Mouse (Mus musculus) kidney, adult 9 months (tissue): ENCODE measurements around the gene Mdga2.

Experiments
- DNase-seq: peaks from one replicate; pipeline ENCODE4 v3.0.0; 2022

Gene Mdga2

GRCm38 (mm10) chr12:67045099-67045750 is 177.1 kb downstream of the Mdga2 start:
- DNase-seq, result no peak

DNA sequence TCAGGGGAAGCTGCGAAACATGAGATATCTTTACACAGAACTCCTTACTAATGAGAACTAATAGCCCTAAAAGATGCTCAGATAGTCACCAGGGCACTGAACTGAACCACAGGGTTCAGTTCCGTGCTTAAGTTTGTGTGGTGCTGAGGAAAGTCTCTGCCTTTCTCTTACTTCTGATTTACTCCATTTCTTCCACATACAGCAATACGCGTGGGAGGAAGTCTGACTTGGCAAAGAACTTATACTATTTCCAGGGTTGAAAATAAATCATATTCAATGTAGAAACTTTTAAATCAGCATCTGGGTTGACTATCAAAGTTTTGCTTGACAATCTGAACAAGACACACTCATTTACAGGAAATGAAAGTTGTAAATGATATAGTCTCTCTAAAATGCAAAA is 180.5 kb downstream of the Mdga2 start:
- no peak for DNase-seq

DNA sequence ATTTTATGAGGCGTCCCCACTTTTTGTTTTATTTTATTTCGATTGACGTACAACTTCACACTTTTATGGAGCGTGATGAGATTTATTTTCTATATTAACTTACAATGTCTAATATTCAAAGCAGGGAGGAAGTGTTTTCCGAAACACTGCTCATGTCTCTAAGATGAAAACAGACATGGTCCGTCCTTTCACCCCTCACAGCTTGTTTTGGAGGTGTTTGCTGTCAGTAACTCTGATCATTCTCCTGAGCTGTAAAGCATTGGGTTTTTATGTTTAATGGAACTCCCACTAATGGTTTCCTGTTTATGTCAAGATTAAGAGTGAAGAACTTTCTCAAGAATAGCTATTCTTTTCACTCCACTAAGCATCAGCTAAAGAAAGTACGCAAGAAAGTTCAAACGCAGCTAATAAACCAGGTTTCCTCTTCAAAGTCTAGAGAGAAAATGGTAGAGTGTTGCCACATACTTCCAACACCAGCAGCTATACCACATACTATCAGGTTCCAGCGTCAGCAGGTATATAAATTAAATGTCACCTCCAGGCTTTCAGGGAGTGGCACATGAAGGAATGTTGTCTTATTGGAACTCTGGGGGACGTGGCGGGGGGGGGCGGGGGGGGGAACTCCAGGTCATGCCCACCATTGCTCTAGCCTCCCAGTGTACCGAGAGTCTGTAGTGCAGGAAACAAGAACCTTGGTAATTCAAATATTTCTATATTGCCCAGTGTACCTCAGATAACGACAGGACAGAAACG is 186.7 kb downstream of the Mdga2 start:
- DNase-seq, result no peak

DNA sequence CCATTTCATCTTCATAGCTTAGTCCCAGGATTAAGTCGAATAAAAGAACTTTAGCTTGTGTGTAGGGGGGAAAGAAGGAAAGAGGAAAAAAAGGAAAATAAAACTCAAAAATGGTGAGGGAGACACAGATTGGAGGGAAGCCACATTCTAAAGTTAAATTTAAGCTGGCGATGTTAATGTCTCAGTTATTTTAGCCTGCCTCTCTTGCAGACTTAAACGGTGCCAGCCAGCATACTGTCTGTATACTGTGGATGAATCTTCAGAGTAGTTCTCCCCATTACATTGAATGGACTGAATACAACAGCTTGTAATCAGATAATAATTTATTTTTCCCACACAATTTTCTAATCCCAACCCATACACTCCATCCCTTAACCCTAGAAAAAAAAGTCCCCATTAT is 205.2 kb downstream of the Mdga2 start:
- no peak for DNase-seq

DNA sequence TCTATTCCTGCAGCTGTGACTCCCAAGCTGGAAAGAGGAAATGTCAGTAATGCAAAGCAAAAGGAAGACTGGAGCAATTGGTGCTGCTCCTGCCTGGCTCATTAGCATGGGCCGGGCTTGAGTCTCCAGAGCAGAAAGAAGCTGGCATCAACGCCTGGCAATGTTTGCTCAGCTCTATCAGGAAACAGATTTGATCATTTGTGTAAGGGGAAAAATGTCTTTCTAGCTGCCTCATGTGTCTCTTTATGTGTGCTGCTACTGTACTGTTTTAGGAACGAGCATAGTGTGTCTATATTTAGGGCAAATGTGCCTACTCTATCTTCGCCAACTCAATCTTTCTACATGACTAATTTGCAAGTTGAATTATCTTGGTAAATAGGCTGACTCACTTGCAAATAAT is 211.0 kb downstream of the Mdga2 start:
- DNase-seq, result no peak

- no peak for DNase-seq
Observed at GRCm38 (mm10) chr12:67010318-67010717, 212.0 kb downstream of the Mdga2 start.

DNA sequence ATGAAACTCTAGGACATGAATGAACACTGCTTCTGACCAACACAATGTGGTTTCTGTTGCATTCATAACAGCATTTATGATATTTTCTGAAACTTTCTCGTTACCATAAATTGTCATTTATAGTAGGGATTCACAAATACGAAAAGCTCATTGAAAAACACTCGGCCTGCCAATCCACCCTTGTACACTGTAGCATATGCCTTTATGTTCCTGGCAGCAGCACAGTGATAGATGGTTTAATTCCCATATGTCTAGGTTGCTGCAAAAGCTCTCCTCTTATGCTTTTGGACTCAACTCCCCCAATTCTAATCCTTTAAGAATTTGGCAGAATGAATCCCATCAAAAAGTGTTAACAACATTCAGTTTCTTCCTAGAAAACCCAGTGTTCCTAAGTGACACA is 213.2 kb downstream of the Mdga2 start:
- no peak for DNase-seq

DNA sequence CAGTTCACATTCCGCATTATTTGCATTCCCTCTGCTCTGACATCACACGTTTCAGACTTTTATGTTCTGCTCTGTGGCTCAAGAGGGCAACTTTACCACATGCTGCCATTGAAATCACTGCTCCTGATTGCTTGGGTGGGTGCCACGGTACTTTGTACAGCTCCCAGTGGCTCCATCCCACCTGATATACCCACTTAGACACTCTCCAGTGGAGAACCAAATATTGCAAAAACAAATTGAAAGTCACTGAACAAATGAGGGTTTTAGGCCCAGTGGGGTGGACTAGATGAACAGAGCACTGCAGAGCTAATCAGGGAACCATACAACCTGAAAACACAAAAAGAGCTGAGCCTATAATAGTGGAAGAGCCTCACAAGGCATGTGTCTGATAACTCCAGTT is 268.2 kb downstream of the Mdga2 start:
- no peak for DNase-seq

DNA sequence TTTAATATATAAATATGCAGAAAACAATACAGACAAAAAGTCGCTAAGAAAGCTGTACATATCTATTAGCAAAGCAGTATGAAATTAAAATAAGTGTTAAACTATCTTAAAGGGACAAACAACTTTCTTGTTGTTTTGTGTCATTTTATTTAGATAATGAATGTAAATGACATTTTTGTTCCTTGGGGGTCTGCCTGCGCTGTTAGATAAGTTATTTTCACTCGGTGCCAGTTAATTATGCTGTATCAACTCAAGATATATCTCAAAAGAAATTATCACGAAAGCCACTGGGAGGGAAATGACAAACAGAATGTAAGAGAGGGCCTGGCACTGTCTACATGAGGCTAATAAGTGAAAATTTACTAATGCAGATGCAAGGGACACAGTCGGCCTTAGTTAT is 306.6 kb downstream of the Mdga2 start:
- no peak for DNase-seq

DNA sequence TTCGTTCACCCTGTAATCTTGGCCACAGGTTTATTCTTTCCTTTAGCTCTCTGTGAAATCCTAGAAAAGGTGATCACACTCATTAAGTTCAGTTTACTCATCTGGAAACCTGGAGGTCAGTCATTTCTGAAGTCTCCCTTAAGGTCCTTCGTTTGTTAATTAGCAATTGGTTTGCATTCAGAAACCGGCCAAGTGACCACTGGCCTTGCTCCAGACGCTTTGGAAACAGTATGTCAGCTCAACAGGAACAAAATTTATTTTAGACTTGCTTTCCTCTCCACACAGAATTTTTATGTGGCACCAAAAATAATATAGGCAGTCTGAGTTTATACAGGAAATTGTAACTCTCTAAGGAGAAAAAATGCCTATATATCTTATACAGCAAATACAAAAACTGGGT is 323.0 kb downstream of the Mdga2 start:
- DNase-seq, result no peak

- no peak for DNase-seq
Observed at GRCm38 (mm10) chr12:66896790-66897189, 325.6 kb downstream of the Mdga2 start.

DNA sequence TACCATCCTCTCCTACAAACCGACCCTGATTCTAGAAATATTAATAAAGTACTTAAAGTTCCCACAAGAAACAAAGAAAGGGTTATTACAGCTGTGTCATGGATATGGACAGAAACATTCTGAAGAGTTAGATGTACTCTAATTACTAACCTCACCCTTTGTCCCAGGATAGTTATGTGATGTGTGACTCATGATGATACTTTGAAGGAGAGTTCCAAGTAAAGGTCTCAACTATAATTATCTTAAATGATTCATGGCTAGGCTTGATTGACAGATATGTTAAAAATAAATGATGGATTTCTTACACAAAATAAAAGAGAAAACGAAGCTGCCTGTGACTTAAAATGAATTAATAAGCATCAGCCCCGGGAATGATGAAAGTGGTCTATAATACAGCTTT is 332.1 kb downstream of the Mdga2 start:
- DNase-seq, result no peak

GRCm38 (mm10) chr12:66889276-66889675 is 333.1 kb downstream of the Mdga2 start:
- no peak for DNase-seq

GRCm38 (mm10) chr12:66888636-66889035 is 333.7 kb downstream of the Mdga2 start:
- DNase-seq, result no peak

GRCm38 (mm10) chr12:66866199-66866598 is 356.1 kb downstream of the Mdga2 start:
- peak; percentile 74 for DNase-seq

DNA sequence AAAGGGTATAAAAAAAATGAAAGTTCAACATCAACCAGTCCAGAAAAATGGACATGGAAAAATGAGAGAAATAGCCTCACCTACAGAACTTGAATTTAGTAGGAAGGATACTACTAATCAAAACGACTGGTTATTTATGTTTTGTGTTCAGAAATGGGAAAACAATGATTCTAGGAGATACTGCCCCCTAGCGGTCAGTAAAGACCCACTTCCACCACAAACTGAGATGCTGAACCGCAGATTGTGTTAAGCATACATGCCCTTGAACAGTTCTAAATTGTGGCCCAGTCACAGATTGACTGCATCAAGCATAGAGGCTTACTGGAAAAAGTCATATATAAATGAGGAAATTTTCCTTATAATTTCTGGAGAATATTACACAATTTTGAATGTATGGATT is 369.2 kb downstream of the Mdga2 start:
- peak; percentile 9 for DNase-seq

DNA sequence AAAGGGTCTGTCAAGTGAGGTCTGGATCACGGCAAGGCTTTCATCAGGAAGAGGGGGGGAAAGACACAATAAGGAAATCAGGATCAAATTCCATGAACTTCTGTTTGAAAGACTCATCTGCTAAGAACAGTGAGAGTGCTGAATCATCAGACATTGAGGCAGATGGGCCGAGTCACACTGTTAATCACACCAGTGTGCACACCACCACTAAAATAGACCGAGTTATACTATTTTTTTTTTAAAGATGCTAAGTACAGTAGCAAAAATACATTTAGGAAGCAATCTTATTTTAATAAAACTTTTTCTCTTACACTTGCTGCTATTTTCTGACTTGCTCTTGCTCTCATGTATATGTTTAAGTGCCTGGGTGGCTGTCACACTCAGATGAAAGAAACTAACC is 382.0 kb downstream of the Mdga2 start:
- no peak for DNase-seq

GRCm38 (mm10) chr12:66755653-66756052 is 466.7 kb downstream of the Mdga2 start:
- DNase-seq, result no peak

DNA sequence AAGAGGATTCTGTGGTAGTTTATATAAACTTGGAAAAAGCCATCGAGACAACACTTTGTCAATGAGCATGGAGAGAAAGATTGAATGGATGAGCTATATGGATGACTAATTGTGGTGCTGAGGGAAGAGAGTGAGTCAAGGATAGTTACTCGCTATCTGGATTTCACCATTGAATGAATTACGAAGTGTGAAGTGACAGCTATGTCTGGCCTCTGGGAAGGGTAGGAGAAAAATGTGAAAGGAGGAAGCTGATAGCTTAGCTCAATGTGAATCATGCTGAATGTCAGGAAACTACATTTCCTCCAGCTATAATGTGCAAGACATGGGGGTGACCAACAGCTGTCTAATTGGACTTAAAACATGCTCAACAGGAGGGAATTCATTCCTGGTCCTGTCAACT is 487.8 kb downstream of the Mdga2 start:
- no peak for DNase-seq

GRCm38 (mm10) chr12:66724474-66724873 is 497.9 kb downstream of the Mdga2 start:
- DNase-seq, result no peak

DNA sequence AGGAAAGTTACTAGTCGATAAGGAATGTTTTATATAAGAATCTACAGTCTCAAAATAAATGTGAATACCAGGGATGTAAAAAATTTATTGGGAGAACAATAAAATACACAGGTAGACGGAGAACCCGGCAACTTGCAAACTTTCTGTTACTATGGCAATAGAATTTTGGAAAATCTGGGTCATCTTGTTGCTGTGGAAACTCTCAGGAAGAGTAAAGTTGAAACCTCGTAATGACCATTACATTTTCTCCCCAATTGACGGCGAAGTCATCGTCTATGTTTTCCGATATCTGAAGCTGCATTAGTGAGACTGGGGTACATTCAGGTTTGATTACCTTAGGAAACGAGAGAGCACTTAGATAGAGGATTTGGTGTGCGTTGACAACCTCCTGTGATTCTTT is 514.0 kb downstream of the Mdga2 start:
- no peak for DNase-seq

DNA sequence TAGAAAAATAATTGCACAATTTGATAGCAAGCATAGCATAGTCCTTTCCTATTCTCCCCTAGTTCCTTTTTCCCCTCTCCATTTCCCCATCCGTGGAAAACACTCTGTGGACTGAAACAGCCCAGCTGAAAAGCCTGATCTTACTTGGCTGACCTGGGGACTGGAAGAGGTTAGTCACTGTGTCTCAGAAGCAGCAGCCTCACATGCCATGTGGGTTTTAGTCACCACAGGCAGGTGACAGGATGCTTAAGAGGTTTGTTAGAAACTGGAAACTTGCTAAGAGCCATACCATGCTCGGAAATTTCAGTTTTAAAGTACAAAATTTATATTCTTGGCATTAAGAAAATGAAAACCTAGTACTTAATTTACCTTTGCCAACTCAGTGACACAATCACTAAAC is 514.9 kb downstream of the Mdga2 start:
- no peak for DNase-seq

GRCm38 (mm10) chr12:66705015-66705414 is 517.3 kb downstream of the Mdga2 start:
- no peak for DNase-seq

DNA sequence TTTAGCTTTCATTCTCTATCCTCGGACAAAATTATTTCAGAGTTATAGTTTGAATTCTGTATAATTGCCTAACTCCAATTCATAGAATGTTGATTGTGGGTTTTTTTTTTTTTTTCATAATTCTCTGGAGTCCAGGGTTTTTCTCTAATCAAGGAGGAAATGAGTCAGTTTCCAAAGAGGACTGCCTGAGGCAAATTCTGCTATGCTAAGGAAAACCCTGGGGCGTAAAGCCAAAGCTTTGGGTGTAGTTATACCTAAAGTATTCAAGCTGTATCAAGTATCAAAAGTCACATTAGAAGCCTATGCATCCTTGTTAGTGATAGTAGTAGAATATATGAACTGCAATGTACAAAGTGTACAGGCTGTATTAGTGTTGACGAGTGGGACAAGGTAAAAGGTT is 519.6 kb downstream of the Mdga2 start:
- no peak for DNase-seq

DNA sequence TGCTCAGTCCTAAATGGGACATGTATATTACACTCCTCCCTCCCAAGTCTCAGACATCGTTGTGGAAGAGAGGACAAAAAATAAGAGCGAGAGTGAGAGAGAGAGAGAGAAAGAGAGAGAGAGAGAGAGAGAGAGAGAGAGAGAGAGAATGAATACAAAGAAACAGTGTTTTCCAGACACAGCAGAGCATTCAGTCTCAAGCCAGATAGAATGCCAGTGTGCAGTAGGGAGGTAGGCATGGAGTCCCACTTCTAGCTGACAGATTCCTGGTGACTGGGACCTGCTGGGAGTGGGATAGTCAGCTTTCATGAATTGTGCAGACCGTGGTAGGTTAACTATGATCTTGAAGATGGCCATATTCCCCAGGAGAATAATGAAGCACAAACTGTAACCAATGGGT is 542.8 kb downstream of the Mdga2 start:
- DNase-seq, result no peak
